Mouse (Mus musculus) myocyte (in vitro differentiated cells): Measurements from ENCODE around the gene Prpsap2.

ENCODE experiments used
- CEBPB ChIP-seq: IDR thresholded peaks from 2 replicates; pipeline ENCODE4 v1.6.1; 2011; ENCODE audit warnings: mild to moderate bottlenecking, moderate library complexity; ENCODE audit not compliant: poor library complexity, insufficient read depth, severe bottlenecking
- E2F4 ChIP-seq: IDR thresholded peaks from one replicate; pipeline ENCODE4 v1.6.1; 2011; ENCODE audit warnings: mild to moderate bottlenecking, control low read depth, moderate library complexity; ENCODE audit not compliant: insufficient read depth
- MAX ChIP-seq: IDR thresholded peaks from one replicate; pipeline ENCODE4 v1.6.1; 2011; ENCODE audit warnings: low read depth, mild to moderate bottlenecking, control low read depth
- MYOG ChIP-seq, 3 experiments: IDR thresholded peaks; one replicate each; pipeline ENCODE4 v1.6.1; 2011; ENCODE audit warnings: control low read depth in 2 of 3, low read depth in 2 of 3, mild to moderate bottlenecking in 2 of 3; ENCODE audit not compliant: insufficient read length in 2 of 3, control insufficient read depth in 1 of 3, insufficient read depth in 1 of 3
- POLR2A ChIP-seq: IDR thresholded peaks from one replicate; pipeline ENCODE4 v1.6.1; 2011; ENCODE audit warnings: low read depth, mild to moderate bottlenecking, control low read depth, moderate library complexity; ENCODE audit not compliant: insufficient read length
- POLR2AphosphoS2 ChIP-seq: IDR thresholded peaks from one replicate; pipeline ENCODE4 v1.6.1; 2011; ENCODE audit warnings: low read depth, control low read depth; ENCODE audit not compliant: insufficient read length
- REST ChIP-seq: IDR thresholded peaks from one replicate; pipeline ENCODE4 v1.6.1; 2011; ENCODE audit warnings: mild to moderate bottlenecking, control low read depth, moderate library complexity; ENCODE audit not compliant: insufficient read depth, insufficient read length
- SRF ChIP-seq: IDR thresholded peaks from one replicate; pipeline ENCODE4 v1.6.1; 2011; ENCODE audit warnings: low read depth; ENCODE audit not compliant: control insufficient read depth, insufficient read length
- TCF12 ChIP-seq: IDR thresholded peaks from one replicate; pipeline ENCODE4 v1.6.1; 2011; ENCODE audit warnings: mild to moderate bottlenecking, control low read depth; ENCODE audit not compliant: poor library complexity, insufficient read depth, severe bottlenecking

GRCm38 (mm10) chr11:61686906-61687453 lies 74.9 kb downstream of the Prpsap2 start:
- TF ChIP-seq SRF (no peak), MAX (no peak), POLR2A (no peak), CEBPB (no peak), MYOG (IDR thresholded peaks at IDR 0.05; ENCODE audit: control insufficient read depth in 1 of 3, insufficient read depth in 1 of 3, insufficient read length in 2 of 3, low read depth in 2 of 3) (no peak), REST (no peak), E2F4 (no peak), TCF12 (no peak), POLR2AphosphoS2 (no peak)
